Mouse (Mus musculus) erythroblast, embryonic 14.5 days (primary cell): ENCODE results near the gene Ddx31.

Experiments
- GATA1 ChIP-seq: IDR thresholded peaks from 2 replicates; pipeline ENCODE4 v1.6.1; 2012; ENCODE audit warnings: low read length, inconsistent platforms, mixed read lengths
- TAL1 ChIP-seq: IDR thresholded peaks from 3 replicates; pipeline ENCODE4 v1.6.1; 2012; ENCODE audit warnings: low read length, inconsistent platforms, mixed read lengths

- no peak for TF ChIP-seq GATA1
- TF ChIP-seq TAL1, result no peak
These were observed 55.7 kb downstream of the Ddx31 start for GRCm38 (mm10) chr2:28895876-28896275.
